Mouse (Mus musculus) kidney, postnatal 0 days (tissue): ENCODE results near the gene Epha2. TPM values are rescaled to one million over a fixed set of nuclear protein-coding genes. Genes with fewer than 3 reads are reported as not detected.

Experiments used
- ATAC-seq: fragments of 200-750 bp; cut with Nextera tagmentation; replicated peaks from 2 replicates; pipeline ENCODE4 v1.8.0; 2017; ENCODE audit warnings: low read depth, moderate number of reproducible peaks, moderate TSS enrichment, moderate library complexity; ENCODE audit not compliant: low FRiP score
- DNase-seq: peaks from one replicate; pipeline ENCODE4 v3.0.0-alpha.2; 2016; ENCODE audit warnings: low spot score
- H3K27ac ChIP-seq: fragments of 300-500 bp; sonication (generic); 2 replicates; pipeline ENCODE4 v1.5.1; 2014; ENCODE audit warnings: mild to moderate bottlenecking
- H3K27me3 ChIP-seq: fragments of 300-500 bp; sonication (generic); 2 replicates; pipeline ENCODE4 v1.6.1; 2014; ENCODE audit warnings: low read length, mixed read lengths; ENCODE audit not compliant: insufficient read depth
- H3K36me3 ChIP-seq: fragments of 300-500 bp; sonication (generic); 2 replicates; pipeline ENCODE4 v1.6.1; 2014; ENCODE audit warnings: low read length, mixed read lengths; ENCODE audit not compliant: insufficient read depth
- H3K4me1 ChIP-seq: fragments of 300-500 bp; sonication (generic); replicated peaks from 2 replicates; pipeline ENCODE4 v1.6.1; 2014; ENCODE audit warnings: antibody characterized with exemption, low read length, mixed read lengths; ENCODE audit not compliant: insufficient read depth
- H3K4me2 ChIP-seq: fragments of 300-500 bp; sonication (generic); 2 replicates; pipeline ENCODE4 v1.6.1; 2014; ENCODE audit warnings: mild to moderate bottlenecking, low read length, moderate library complexity, mixed read lengths
- H3K4me3 ChIP-seq: fragments of 300-500 bp; sonication (generic); replicated peaks from 2 replicates; pipeline ENCODE4 v1.5.1; 2014; ENCODE audit warnings: low read depth, low read length
- H3K9ac ChIP-seq: fragments of 300-500 bp; sonication (generic); 2 replicates; pipeline ENCODE4 v1.6.1; 2014; ENCODE audit warnings: low read depth, low read length
- H3K9me3 ChIP-seq: fragments of 300-500 bp; sonication (generic); replicated peaks from 2 replicates; pipeline ENCODE4 v1.6.1; 2016; ENCODE audit warnings: low read length, inconsistent platforms, mixed read lengths
- CTCF ChIP-seq: IDR thresholded peaks from 2 replicates; pipeline ENCODE4 v1.5.1; 2016; ENCODE audit warnings: antibody characterized with exemption, low read depth, mild to moderate bottlenecking, moderate library complexity
- WGBS: fragments of 180-500 bp; shearing (Covaris S2); extraction: QIAGEN DNeasy Blood & Tissue Kit; methylation state at CpG from one replicate; pipeline ENCODE4 v1.1.7; 2014; 5-methylcytosine and 5-hydroxymethylcytosine counted together
- polyA plus RNA-seq: library from polyadenylated mRNA; unstranded; fragments of >200 nt; fragmentation: Nextera tagmentation; extraction: Ambion mirVana; gene quantifications from 2 replicates; pipeline ENCODE4 v1.2.1, GENCODE M21; 2015

Gene Epha2
- 5.6 and 5.8 TPM in 2 replicates for polyA plus RNA-seq

GRCm38 (mm10) chr4:141301116-141301553 lies at the start of gene Epha2:
Gene Epha2 (plus strand): TSS chr4:141301240.
- H3K27me3 ChIP-seq: no peaks in the 10 kb centered on the region
- no peaks in the 10 kb centered on the region for H3K36me3 ChIP-seq
- H3K4me3 ChIP-seq: peak within 1 kb of the TSS; percentile 70
- DNase-seq (peak; percentile 93), ATAC-seq (peak; percentile 37; the same call in 1 of the 2 replicates)
- peaks cover 17% of the 10 kb centered on the region; the same call in 1 of the 2 replicates for H3K4me1 ChIP-seq
- H3K4me2 ChIP-seq: peak within 1 kb of the TSS; percentile 89
- H3K27ac ChIP-seq: peak within 1 kb of the TSS; percentile 63
- H3K9me3 ChIP-seq: no peaks in the 10 kb centered on the region
- no peak for TF ChIP-seq CTCF
- WGBS: under 1% methylated on average over 35 of the region's 35 CpGs
- H3K9ac ChIP-seq: peak within 1 kb of the TSS; percentile 81

- H3K4me1 ChIP-seq: peaks cover 13% of the 10 kb centered on the region; the same call in 1 of the 2 replicates
- ATAC-seq (no peak), DNase-seq (no peak)
- TF ChIP-seq CTCF: peak; percentile 41; the same call in 1 of the 2 replicates
- no peak overlapping the region for H3K9ac ChIP-seq
- H3K4me3 ChIP-seq: no peak overlapping the region
- H3K27ac ChIP-seq: no peak overlapping the region
- no peaks in the 10 kb centered on the region for H3K9me3 ChIP-seq
- peaks cover 11% of the 10 kb centered on the region for H3K27me3 ChIP-seq
- H3K4me2 ChIP-seq: no peak overlapping the region
- 73% methylated on average over 2 of the region's 2 CpGs for WGBS
- no peaks in the 10 kb centered on the region; the same call in 1 of the 2 replicates for H3K36me3 ChIP-seq
Observed at GRCm38 (mm10) chr4:141252641-141253040, 48.4 kb upstream of the Epha2 start.

GRCm38 (mm10) chr4:141254234-141254633 lies 46.8 kb upstream of the Epha2 start:
- Histone ChIP-seq H3K4me3 (no peak overlapping the region), H3K4me2 (no peak overlapping the region), H3K27ac (no peak overlapping the region), H3K27me3 (peaks cover 2% of the 10 kb centered on the region; the same call in 1 of the 2 replicates), H3K36me3 (no peaks in the 10 kb centered on the region; the same call in 1 of the 2 replicates), H3K9me3 (no peaks in the 10 kb centered on the region), H3K9ac (no peak overlapping the region), H3K4me1 (no peaks in the 10 kb centered on the region)
- no peak for TF ChIP-seq CTCF
- WGBS: 72% methylated on average over 16 of the region's 16 CpGs
- ATAC-seq: no peak
- no peak for DNase-seq

DNA sequence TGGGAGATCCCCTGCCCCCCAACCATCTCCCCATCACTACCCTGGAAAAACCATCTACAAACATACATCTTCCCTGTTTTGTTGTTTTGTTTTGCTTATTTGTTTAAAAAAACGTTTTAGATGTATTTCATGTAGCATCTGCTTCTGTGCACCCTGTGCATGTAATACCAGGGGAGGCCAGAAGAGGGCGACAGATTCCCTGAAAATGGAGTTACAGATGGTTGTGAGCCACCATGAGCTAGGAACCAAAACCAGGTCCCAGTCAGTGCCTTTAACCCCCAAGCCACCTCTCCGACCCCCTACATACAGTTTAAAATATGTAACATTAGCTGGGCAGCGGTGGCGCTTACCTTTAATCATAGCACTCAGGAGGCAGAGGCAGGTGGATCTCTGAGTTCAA lies 43.6 kb upstream of the Epha2 start:
- TF ChIP-seq CTCF: peak; percentile 72

GRCm38 (mm10) chr4:141259413-141259812 lies 41.6 kb upstream of the Epha2 start:
- H3K9me3 ChIP-seq: no peaks in the 10 kb centered on the region
- no peak for TF ChIP-seq CTCF
- H3K36me3 ChIP-seq: no peaks in the 10 kb centered on the region
- no peaks in the 10 kb centered on the region for H3K27me3 ChIP-seq
- H3K4me2 ChIP-seq: no peak overlapping the region; the same call in 1 of the 2 replicates
- DNase-seq (no peak), ATAC-seq (no peak)
- H3K4me3 ChIP-seq: no peak overlapping the region
- H3K4me1 ChIP-seq: no peaks in the 10 kb centered on the region; the same call in 1 of the 2 replicates
- 75% methylated on average over 12 of the region's 12 CpGs for WGBS
- no peak overlapping the region for H3K27ac ChIP-seq
- H3K9ac ChIP-seq: no peak overlapping the region

More for the DNA sequence above, 43.6 kb upstream of the Epha2 start:
- no peaks in the 10 kb centered on the region for H3K36me3 ChIP-seq
- H3K4me1 ChIP-seq: no peaks in the 10 kb centered on the region; the same call in 1 of the 2 replicates
- no peak for DNase-seq
- H3K27me3 ChIP-seq: no peaks in the 10 kb centered on the region
- H3K9ac ChIP-seq: no peak overlapping the region
- H3K4me2 ChIP-seq: no peak overlapping the region
- no peaks in the 10 kb centered on the region for H3K9me3 ChIP-seq
- H3K4me3 ChIP-seq: no peak overlapping the region
- ATAC-seq: no peak
- H3K27ac ChIP-seq: no peak overlapping the region
- WGBS: 75% methylated on average over 5 of the region's 5 CpGs

DNA sequence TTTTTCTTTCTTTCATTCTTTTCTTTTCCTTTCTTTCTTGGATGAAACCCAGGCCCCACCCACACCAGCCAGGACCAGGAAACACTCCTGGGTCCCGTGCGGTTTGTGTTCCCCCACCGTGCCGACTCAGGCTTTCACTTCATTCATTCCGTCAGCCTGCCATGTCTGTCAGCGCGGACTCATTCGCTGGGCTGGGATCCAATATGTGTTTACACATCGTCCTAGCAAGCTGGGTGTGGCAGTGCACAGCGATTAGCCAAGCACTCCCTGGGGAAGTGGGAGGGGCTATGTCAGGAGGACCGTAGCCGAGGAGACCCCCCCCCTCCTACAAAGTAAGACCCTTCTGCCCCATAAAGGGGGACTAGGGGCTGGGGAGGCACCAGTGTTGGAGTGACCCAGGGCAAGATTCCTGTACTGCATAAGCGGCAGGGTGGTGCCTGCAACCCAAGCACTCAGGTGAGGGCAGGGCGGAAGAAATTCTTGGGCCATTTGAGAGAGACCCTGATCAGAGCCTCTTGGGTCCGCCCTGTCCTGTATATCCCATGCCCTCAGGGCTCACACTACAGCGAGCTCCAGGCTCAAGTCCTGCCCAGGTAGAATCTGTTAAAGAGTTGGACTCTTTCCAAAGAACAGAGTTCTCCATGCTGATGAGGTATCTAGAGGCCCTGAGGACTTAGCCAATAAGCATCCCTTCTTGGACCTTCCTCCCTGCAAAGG lies 40.9 kb upstream of the Epha2 start:
- TF ChIP-seq CTCF: no peak
- ATAC-seq: no peak; the same call in 1 of the 2 replicates
- no peak overlapping the region for H3K27ac ChIP-seq
- no peaks in the 10 kb centered on the region for H3K9me3 ChIP-seq
- no peaks in the 10 kb centered on the region; the same call in 1 of the 2 replicates for H3K4me1 ChIP-seq
- H3K27me3 ChIP-seq: no peaks in the 10 kb centered on the region
- no peak overlapping the region for H3K9ac ChIP-seq
- peak overlapping the region; percentile 48 for H3K4me2 ChIP-seq
- no peaks in the 10 kb centered on the region for H3K36me3 ChIP-seq
- H3K4me3 ChIP-seq: peak overlapping the region; percentile 11; the same call in 1 of the 2 replicates
- DNase-seq: no peak
- WGBS: 46% methylated on average over 16 of the region's 16 CpGs
